Mouse (Mus musculus) embryo, embryonic 10 days (tissue): ENCODE data around the gene Camsap2.

Source experiments
- DNase-seq: peaks from one replicate; pipeline ENCODE4 v3.0.0-alpha.2; 2015; ENCODE audit warnings: low spot score

Gene Camsap2

GRCm38 (mm10) chr1:136222386-136222785, 123.5 kb downstream of the Camsap2 start:
- DNase-seq = no peak

GRCm38 (mm10) chr1:136220037-136220871, 125.7 kb downstream of the Camsap2 start:
- no peak for DNase-seq
